ENCODE assay signal across 11 mouse cellular contexts in genomic region chr17:66869581-66870002, GRCm38 (mm10).
DNase-seq lines count a peak whose midpoint lies in the region; ATAC-seq and TF ChIP-seq lines count a peak whose summit lies in the region.
"Had no signal": no experiment of that assay in that cellular context is flagged by ENCODE, and none has a peak within 500 bp of the region (broad histone marks: within the 10 kb centered on the region; RNA-seq: fewer than 3 reads in every experiment).

No protein-coding gene starts in this region.

- intact Hi-C loops in heart, adult 2 months (cut with DNase I) = no loop called here
- intact Hi-C loops in gastrocnemius, postnatal 14 days (cut with DNase I; ENCODE audit: low total_unique reads) = no loop called here

- H3K4me3 ChIP-seq in layer of hippocampus, adult 2 months = peak overlapping the region; percentile 9; the same call in 1 of the 2 replicates
- H3K4me3 ChIP-seq in forebrain, embryonic 15.5 days = peak overlapping the region; percentile 17
- H3K4me3 ChIP-seq in heart, adult 2 months = no peak overlapping the region
- H3K4me3 ChIP-seq: embryonic facial prominence, embryonic 13.5 days; intestine, embryonic 15.5 days; liver, embryonic 15.5 days had no signal

- WGBS in forebrain, embryonic 15.5 days = 13% methylated on average over 13 of the region's 13 CpGs
- WGBS in heart, adult 2 months = 93% methylated on average over 13 of the region's 13 CpGs

- no peak overlapping the region for H3K27ac ChIP-seq in layer of hippocampus, adult 2 months
- peak overlapping the region; percentile 65 for H3K27ac ChIP-seq in forebrain, embryonic 15.5 days (replicated peaks)
- no peak overlapping the region for H3K27ac ChIP-seq in heart, adult 2 months
- H3K27ac ChIP-seq: embryonic facial prominence, embryonic 13.5 days; intestine, embryonic 15.5 days; liver, embryonic 15.5 days had no signal

- H3K79me2 ChIP-seq in heart, adult 2 months (replicated peaks; ENCODE audit: control insufficient read depth, insufficient read depth, low read length) = no peaks in the 10 kb centered on the region

- peaks cover 6% of the 10 kb centered on the region; the same call in 1 of the 2 replicates for H3K27me3 ChIP-seq in forebrain, embryonic 15.5 days
- H3K27me3 ChIP-seq in heart, adult 2 months (ENCODE audit: control insufficient read depth, insufficient read depth, low read length) = no peaks in the 10 kb centered on the region
- H3K27me3 ChIP-seq: embryonic facial prominence, embryonic 13.5 days; intestine, embryonic 15.5 days; liver, embryonic 15.5 days had no signal

- peak overlapping the region; percentile 27; the same call in 1 of the 2 replicates for H3K9ac ChIP-seq in forebrain, embryonic 15.5 days (replicated peaks)
- no peak overlapping the region for H3K9ac ChIP-seq in heart, adult 2 months (ENCODE audit: low read depth, low read length)
- H3K9ac ChIP-seq: embryonic facial prominence, embryonic 13.5 days; intestine, embryonic 15.5 days; liver, embryonic 15.5 days had no signal

- peak in 1 of 2 experiments; percentile 10 for DNase-seq in layer of hippocampus, adult 2 months (ENCODE audit: low spot score in 2 of 2)
- DNase-seq in layer of hippocampus, adult 11-12 months (ENCODE audit: low spot score) = no peak
- peak; percentile 12 to 35 for DNase-seq in layer of hippocampus, postnatal 36 days
- DNase-seq in retina, postnatal 7 days (ENCODE audit: low read depth, low spot score) = peak; percentile 37
- DNase-seq in heart, adult 2 months = no peak
- no peak for DNase-seq in gastrocnemius, postnatal 14 days
- no peak for DNase-seq in c-Kit-positive CD71-positive TER-119-positive erythroid progenitor cells, embryonic 14.5 days (ENCODE audit: low spot score)

- H3K4me1 ChIP-seq in forebrain, embryonic 15.5 days = peaks cover 20% of the 10 kb centered on the region
- H3K4me1 ChIP-seq in heart, adult 2 months (ENCODE audit: control insufficient read depth, insufficient read depth, low read length) = no peaks in the 10 kb centered on the region
- H3K4me1 ChIP-seq: intestine, embryonic 15.5 days; liver, embryonic 15.5 days had no signal

- TF ChIP-seq POLR2A in heart, adult 2 months (IDR thresholded peaks at IDR 0.05; ENCODE audit: insufficient read depth, low read depth, low read length) = no peak

- H3K9me3 ChIP-seq in forebrain, embryonic 15.5 days = no peaks in the 10 kb centered on the region
- H3K9me3 ChIP-seq: embryonic facial prominence, embryonic 13.5 days; intestine, embryonic 15.5 days; liver, embryonic 15.5 days had no signal

- TF ChIP-seq CTCF in layer of hippocampus, adult 2 months (conservative IDR thresholded peaks at IDR 0.05) = no peak
- TF ChIP-seq CTCF in heart, adult 2 months (IDR thresholded peaks at IDR 0.05) = no peak

- H3K36me3 ChIP-seq in forebrain, embryonic 15.5 days = no peaks in the 10 kb centered on the region
- H3K36me3 ChIP-seq in heart, adult 2 months (ENCODE audit: control insufficient read depth, insufficient read depth, low read length) = no peaks in the 10 kb centered on the region
- H3K36me3 ChIP-seq: embryonic facial prominence, embryonic 13.5 days; intestine, embryonic 15.5 days; liver, embryonic 15.5 days had no signal

- H3K4me2 ChIP-seq in forebrain, embryonic 15.5 days (replicated peaks) = peak overlapping the region; percentile 40
- H3K4me2 ChIP-seq: embryonic facial prominence, embryonic 13.5 days; intestine, embryonic 15.5 days; liver, embryonic 15.5 days had no signal

- ATAC-seq in forebrain, embryonic 15.5 days (replicated peaks) = peak; percentile 89
- ATAC-seq: intestine, embryonic 15.5 days had no signal

- no peak for TF ChIP-seq EP300 in heart, adult 2 months (IDR thresholded peaks at IDR 0.05; ENCODE audit: insufficient read depth, low read depth, low read length)

Comparison
In these comparisons a context has a peak if more than half of its experiments do, and no peak if none do; other contexts are left out.
1. DNase-seq: peak in layer of hippocampus, postnatal 36 days (2 of 2) and retina, postnatal 7 days (single experiment); none in layer of hippocampus, adult 11-12 months (single experiment), heart, adult 2 months (0 of 2), gastrocnemius, postnatal 14 days (single experiment) and c-Kit-positive CD71-positive TER-119-positive erythroid progenitor cells, embryonic 14.5 days (single experiment).